Mouse (Mus musculus): ENCODE measurements around the gene Maml3.

GRCm38 (mm10) chr3:52060886-52061285, 44.0 kb downstream of the Maml3 start:
- TF ChIP-seq TCF12 (IDR thresholded peaks at IDR 0.05; ENCODE audit: insufficient read depth, poor library complexity, severe bottlenecking) (peak; percentile 74), USF1 (IDR thresholded peaks at IDR 0.05; ENCODE audit: low read depth) (no peak), MYOG (IDR thresholded peaks at IDR 0.05; ENCODE audit: control insufficient read depth in 1 of 3, insufficient read depth in 1 of 3, insufficient read length in 2 of 3, low read depth in 2 of 3) (peak in 1 of 3 experiments; percentile 42), POLR2A (IDR thresholded peaks at IDR 0.05; ENCODE audit: insufficient read length, low read depth) (no peak), MAX (IDR thresholded peaks at IDR 0.05; ENCODE audit: low read depth) (no peak), MYOD1 (IDR thresholded peaks at IDR 0.05; ENCODE audit: control insufficient read depth in 1 of 3, insufficient read length in 2 of 3, low read depth in 2 of 3) (peak; percentile 42 to 97 (median 92)), E2F4 (IDR thresholded peaks at IDR 0.05; ENCODE audit: insufficient read depth) (no peak), POLR2AphosphoS2 (IDR thresholded peaks at IDR 0.05; ENCODE audit: insufficient read length, low read depth) (no peak), TCF3 (IDR thresholded peaks at IDR 0.05; ENCODE audit: insufficient read length, low read depth) (peak; percentile 48), CEBPB (IDR thresholded peaks at IDR 0.05; ENCODE audit: insufficient read depth, poor library complexity, severe bottlenecking) (no peak), SRF (IDR thresholded peaks at IDR 0.05; ENCODE audit: control insufficient read depth, insufficient read length, low read depth) (no peak), REST (IDR thresholded peaks at IDR 0.05; ENCODE audit: insufficient read depth, insufficient read length) (no peak)

Data from myocyte (in vitro differentiated cells).